Mouse (Mus musculus) brain, embryonic 14.5 days (tissue): ENCODE measurements at regions not wholly inside any gene's neighbourhood (a gene's known extent, or its start where the extent isn't known, plus 50 kb on each side); places are given as distances from the start of the nearest gene placed in this dataset.

Experiments
- CTCF ChIP-seq: fragments of 200-500 bp; IDR thresholded peaks from 2 replicates; pipeline ENCODE4 v1.5.1; 2012; ENCODE audit warnings: inconsistent platforms, mild to moderate bottlenecking, moderate library complexity, borderline replicate concordance; ENCODE audit not compliant: insufficient read depth, insufficient read length; ENCODE audit errors: extremely low read depth
- POLR2A ChIP-seq: fragments of 200-500 bp; IDR thresholded peaks from 2 replicates; pipeline ENCODE4 v1.6.1; 2012; ENCODE audit warnings: mild to moderate bottlenecking, inconsistent platforms, borderline replicate concordance; ENCODE audit not compliant: poor library complexity, insufficient read depth, insufficient read length, severe bottlenecking; ENCODE audit errors: extremely low read depth

- TF ChIP-seq CTCF (no peak), POLR2A (no peak)
Measured at GRCm38 (mm10) chr9:43585616-43586015, 158.2 kb upstream of the Nectin1 start.
